Mouse (Mus musculus): ENCODE data around the gene Prss57. TPM values are rescaled to one million over a fixed set of nuclear protein-coding genes. Genes with fewer than 3 reads are reported as not detected.

Gene Prss57
- total RNA-seq, 2 experiments from 2014 or later, result 0.11 to 0.71 TPM

GRCm38 (mm10) chr10:79783920-79784800 is 6.6 kb downstream of the Prss57 start:
- DNase-seq (ENCODE audit: low spot score in 2 of 2), result no peak

DNA sequence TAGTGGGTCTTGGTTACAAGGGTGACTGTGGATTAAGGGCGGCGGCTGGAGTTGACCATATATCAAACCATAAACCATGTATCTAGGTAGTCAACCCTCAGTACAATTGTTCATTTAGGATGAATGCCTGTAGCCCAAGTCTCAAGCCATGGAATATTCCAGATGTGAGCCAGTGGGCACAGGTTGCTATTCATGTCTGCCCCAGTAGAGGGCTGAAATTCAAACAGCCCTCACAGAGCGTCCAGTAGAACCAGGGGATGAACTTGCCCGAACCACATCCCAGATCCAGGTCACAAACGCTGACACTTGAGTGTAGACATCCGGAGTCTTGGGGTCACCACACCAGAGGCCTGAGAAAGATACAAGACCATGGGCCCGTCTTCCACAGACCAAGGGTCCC is 7.7 kb downstream of the Prss57 start:
- no peak for DNase-seq (ENCODE audit: low spot score in 2 of 2)

- no peak for DNase-seq (ENCODE audit: low spot score in 2 of 2)
Observed at GRCm38 (mm10) chr10:79781956-79782355, 8.8 kb downstream of the Prss57 start.

DNA sequence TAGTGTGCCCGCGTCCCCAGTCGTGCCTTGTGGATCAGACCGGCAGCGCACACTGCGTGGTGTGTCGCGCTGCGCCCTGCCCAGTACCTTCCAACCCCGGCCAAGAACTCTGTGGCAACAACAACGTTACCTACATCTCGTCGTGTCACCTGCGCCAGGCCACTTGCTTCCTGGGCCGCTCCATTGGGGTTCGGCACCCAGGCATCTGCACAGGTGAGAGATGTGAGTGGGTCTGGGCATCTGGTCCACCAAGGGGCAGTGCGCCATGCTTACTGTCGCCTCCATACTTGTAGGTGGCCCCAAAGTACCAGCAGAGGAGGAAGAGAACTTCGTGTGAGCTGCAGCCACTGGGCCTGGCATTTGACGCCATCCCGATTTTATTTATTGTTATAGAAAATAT is 9.6 kb downstream of the Prss57 start:
- DNase-seq (ENCODE audit: low spot score in 2 of 2), result no peak

GRCm38 (mm10) chr10:79780664-79781015 is 10.1 kb downstream of the Prss57 start:
- DNase-seq (ENCODE audit: low spot score in 2 of 2), result peak in 1 of 2 experiments; percentile 27

DNA sequence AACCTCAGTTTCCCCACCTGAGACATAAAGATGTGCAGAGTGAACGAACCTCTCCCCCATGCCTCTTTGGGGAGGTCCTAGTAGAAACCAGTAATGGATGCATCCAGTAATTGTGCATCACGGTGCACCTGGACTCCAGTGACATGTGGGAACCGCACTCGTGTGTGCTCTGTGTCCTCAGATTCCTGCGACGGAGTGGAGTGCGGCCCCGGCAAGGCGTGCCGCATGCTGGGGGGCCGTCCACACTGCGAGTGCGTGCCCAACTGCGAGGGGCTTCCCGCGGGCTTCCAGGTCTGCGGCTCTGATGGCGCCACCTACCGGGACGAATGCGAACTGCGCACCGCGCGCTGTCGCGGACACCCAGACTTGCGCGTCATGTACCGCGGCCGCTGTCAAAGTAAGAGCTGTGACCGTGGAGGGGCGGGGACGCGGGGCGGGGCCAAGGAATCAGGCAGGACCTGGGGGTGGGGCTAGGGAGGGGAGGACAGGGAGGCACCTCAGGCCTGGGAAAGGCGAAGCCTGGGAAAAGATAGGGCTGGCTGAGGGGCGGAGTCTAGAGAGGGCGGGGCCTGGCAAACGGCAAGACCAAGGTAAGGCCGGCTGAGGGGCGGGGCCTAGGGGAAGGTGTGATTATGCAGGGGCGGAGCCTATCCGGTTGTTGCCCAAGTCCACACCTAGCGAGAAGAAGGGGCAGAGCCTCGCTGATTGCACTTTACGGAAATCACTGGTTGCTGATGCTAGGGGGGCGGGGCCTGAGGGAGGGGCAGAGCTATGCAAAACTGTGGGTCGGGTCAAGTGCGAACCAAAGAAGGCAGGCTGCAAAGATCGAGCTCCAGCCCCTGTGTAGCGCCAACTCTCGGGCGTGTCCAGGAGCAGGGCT is 10.7 kb downstream of the Prss57 start:
- DNase-seq (ENCODE audit: low spot score in 2 of 2), result peak; percentile 88 to 91

DNA sequence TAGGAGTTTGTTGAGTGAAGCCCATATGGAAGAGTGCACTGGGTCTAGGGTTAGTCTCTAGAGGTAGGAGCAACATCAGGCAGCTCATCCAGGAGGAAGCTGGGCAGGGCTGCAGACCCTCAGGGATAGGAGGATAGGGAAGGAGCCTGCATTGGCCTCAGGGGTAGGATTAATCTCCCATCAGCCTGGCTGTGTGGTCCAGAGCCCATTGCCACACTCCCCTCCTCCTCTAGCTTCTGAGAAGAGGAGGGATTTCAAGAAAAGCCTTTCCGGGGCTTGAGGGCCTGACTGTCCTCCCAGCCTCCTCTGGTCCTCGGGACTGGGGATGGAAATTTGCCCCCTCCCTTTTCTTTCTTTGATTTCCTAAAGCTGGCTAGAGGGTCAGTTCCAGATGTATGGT is 11.6 kb downstream of the Prss57 start:
- no peak for DNase-seq (ENCODE audit: low spot score in 2 of 2)

DNA sequence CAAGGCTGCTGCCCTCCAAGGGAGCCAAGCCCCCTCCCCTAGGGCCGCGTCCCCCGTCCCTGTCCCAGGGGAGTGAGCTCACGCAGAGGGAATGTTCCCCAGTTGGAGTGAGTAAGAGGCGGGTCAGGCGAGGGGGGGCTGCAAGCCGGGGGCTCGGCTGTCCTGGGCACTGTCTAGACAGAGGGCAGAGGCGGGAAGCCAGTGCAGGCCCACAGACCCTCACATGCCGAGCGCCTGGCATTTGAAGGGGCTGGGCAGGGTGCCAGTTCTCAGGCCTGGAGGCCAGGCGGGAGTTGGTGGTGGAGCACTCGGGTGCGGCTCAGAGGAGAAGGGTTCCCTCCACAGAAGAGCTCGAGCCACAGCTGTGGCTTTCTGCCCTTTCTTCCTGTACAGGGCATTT is 12.8 kb downstream of the Prss57 start:
- DNase-seq (ENCODE audit: low spot score in 2 of 2), result no peak

GRCm38 (mm10) chr10:79777103-79777531 is 13.6 kb downstream of the Prss57 start, which contains the start of gene Fstl3:
Gene Fstl3, plus strand, starts transcription at chr10:79777272.
- DNase-seq (ENCODE audit: low spot score in 2 of 2), result no peak

DNA sequence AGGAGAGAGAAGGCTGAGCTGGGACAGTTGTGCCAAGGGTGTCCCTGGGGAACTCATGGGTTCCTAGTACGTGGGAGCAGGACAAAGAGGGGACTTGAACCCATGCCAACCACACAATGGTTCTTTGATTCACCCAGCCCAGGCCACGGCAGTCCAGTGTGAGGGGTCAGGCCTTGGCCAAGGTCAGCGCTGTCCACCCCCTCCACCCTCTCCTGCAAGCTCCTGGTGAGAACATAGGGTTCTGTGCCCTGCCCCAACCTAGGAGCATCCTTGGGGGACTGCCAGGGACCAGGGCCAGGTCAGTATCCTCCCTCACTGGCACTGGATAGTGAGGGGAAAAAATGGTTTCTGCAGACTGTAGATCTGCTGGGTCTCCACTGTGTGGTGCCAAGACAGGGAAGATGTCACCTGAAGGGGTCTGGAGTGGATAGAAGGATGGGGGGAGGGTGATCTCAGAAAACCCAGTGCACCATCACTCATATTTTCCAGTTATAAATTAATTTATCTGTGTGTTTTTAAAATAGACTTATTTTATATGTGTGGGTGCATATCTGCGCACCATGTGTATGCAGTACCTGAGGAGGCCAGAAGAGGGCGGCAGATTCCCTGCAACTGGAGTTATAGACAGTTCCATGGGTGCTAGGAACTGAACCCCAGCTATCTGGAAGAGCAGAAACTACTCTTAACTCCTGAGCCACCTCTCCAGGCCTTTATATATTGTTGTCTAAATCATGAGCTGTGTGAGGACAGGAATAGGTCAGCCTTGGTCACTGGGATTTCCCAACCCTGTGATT is 16.1 kb downstream of the Prss57 start:
- DNase-seq (ENCODE audit: low spot score in 2 of 2), result no peak

- DNase-seq (ENCODE audit: low spot score in 2 of 2), result no peak
Observed at GRCm38 (mm10) chr10:79773208-79773607, 17.6 kb downstream of the Prss57 start.

DNA sequence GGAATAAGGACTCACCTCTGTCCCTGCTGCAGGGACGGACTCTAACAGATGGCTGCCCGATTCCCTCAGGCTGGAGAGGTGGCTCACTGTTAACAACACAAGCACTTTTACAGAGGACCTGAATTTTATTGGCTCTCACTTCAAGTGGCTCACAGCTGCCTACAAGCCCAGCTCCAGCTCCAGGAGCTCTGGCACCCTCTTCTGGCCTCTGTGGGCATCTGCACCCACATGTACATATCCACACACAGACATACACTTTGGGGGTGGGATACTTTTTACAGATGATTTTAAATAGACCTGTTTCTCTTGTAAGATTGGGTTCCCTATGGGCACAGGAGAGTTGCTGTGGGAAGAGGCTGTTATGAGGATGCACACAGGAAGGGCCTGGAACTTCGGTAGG is 18.4 kb downstream of the Prss57 start:
- DNase-seq (ENCODE audit: low spot score in 2 of 2), result no peak

GRCm38 (mm10) chr10:79769329-79769728 is 21.4 kb downstream of the Prss57 start:
- no peak for DNase-seq (ENCODE audit: low spot score in 2 of 2)

DNA sequence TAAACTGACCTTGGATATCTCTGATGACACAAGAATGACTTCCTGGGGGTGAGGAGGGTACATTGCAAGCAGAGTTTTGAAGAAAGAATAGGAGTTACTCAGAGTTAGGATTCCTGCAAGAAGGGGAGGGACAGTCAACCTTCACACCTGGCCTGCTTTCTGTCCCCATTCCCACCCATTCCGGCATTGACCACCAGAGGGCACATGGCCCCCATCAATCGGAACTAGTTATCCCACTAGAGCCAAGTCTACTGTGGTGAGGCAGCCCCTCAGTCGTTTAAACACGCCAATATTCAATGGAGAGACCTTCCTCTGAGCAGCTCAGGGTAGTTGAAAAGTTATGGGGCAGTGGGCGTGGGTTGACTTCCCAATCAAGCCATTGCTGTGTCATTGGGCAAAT is 22.4 kb downstream of the Prss57 start:
- peak in 1 of 2 experiments; percentile 60 for DNase-seq (ENCODE audit: low spot score in 2 of 2)

GRCm38 (mm10) chr10:79767372-79768244 is 23.2 kb downstream of the Prss57 start:
- peak; percentile 73 to 85 for DNase-seq (ENCODE audit: low spot score in 2 of 2)

- DNase-seq (ENCODE audit: low spot score in 2 of 2), result peak; percentile 98 to 99
Observed at GRCm38 (mm10) chr10:79766508-79767325, 24.0 kb downstream of the Prss57 start, which contains the start of gene Rnf126. Gene Rnf126, minus strand, starts transcription at chr10:79766952.

- no peak for DNase-seq (ENCODE audit: low spot score in 2 of 2)
Observed at GRCm38 (mm10) chr10:79766001-79766507, 24.7 kb downstream of the Prss57 start.

DNA sequence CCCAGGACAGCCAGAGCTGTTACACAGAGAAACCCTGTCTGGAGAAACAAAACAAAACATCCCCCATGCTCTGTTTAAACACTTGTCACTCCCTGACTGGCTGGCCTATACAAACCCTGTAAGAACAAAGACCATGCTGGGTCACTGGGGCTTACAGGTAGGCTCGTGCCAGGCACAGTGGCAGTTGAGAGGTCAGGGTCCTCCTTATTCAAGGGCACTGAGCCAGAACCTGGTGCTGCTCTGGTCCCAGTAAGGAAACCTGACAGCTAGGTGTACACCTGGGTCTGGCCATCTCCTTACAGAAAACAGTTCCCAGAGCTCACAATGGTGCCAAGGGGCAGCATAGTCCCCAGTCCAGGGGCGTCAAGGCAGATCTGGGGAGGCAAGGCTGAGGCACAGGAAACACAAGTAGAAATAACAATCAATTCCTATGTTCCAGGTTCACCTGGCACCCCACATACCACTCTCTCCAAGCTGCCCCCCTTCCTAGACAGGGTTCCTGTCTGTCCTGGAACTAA is 25.5 kb downstream of the Prss57 start:
- DNase-seq (ENCODE audit: low spot score in 2 of 2), result no peak

DNA sequence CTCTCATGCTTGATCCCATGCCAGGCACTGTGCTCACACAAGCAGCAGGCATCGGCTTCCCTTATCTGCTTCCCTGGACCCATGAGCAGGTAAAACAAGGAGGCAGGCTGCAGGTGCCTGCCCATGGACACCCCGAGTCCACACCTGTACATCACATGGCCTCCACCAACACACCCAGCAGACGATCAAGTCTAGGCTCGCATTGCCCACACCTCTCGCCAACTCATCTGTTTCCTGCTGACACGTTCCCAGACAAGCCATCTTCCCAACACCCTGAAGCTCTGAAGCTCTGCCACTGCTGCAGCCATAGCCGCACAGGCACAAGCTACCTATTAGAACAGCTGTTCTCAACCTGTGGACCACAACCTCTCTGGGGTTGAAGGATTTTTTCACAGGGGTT is 26.5 kb downstream of the Prss57 start:
- DNase-seq (ENCODE audit: low spot score in 2 of 2), result no peak
